Mouse (Mus musculus) lung, adult 2 months (tissue): ENCODE data around the gene Gpcpd1.

Experiments
- CTCF ChIP-seq: fragments of 200-500 bp; IDR thresholded peaks from 2 replicates; pipeline ENCODE4 v1.5.1; 2011; ENCODE audit warnings: mild to moderate bottlenecking, low read length, control low read depth; ENCODE audit not compliant: insufficient read depth
- POLR2A ChIP-seq: fragments of 200-500 bp; IDR thresholded peaks from 2 replicates; pipeline ENCODE4 v1.6.1; 2011; ENCODE audit warnings: low read depth, mild to moderate bottlenecking, control low read depth, low read length, borderline replicate concordance; ENCODE audit errors: extremely low read depth

DNA sequence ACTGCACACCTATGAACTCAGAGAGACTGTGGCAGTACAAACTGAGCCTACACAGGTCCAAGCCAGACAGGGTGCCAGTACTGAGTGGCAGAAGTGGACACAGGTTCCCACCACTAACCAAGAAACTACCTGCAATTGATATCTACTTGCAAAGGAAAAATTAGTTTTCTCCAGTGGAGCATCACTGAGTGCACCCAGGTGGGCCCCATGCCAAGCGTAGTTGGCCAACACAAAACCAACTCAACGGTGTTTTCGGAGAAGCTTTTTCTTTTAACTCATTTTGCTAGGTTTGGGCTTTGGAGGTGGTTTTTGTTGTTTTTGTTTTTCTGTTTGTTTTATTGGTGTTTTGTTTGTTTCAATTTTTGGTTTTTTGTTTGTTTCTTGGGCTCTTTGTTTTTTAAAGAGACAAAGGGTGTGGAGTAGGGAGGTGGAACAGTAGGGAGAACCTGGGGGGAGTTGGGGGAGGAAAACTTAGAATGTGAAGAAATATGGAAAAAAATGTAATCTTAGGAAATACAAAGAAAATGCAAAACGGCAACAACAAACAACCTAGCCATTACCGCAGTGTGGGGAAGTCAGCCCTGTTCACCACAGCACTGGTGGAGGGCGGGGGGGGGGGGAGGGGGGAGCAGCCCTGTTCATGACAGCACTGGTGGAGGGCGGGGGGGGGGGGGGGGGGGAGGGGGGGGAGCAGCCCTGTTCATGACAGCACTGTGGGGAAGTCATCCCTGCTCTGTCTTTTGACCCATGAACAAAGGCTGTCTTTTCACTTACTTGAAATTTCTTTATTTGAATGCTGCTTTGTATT lies 76.3 kb downstream of the Gpcpd1 start:
- TF ChIP-seq CTCF (no peak), POLR2A (no peak)
